Mouse (Mus musculus) liver, embryonic 13.5 days (tissue): Measurements from ENCODE around the gene Rap1gap2. TPM values are rescaled to one million over a fixed set of nuclear protein-coding genes. Genes with fewer than 3 reads are reported as not detected.

ENCODE experiments used
- ATAC-seq: fragments of 200-750 bp; cut with Nextera tagmentation; 2 replicates; pipeline ENCODE4 v1.8.0; 2017; ENCODE audit warnings: low read depth, mild to moderate bottlenecking, moderate number of reproducible peaks, moderate library complexity
- DNase-seq: peaks from one replicate; pipeline ENCODE4 v3.0.0; 2022
- H3K27ac ChIP-seq: fragments of 300-500 bp; sonication (generic); 2 replicates; pipeline ENCODE4 v1.5.1; 2015; ENCODE audit warnings: moderate library complexity, mild to moderate bottlenecking, inconsistent platforms
- H3K27me3 ChIP-seq: fragments of 300-500 bp; sonication (generic); 2 replicates; pipeline ENCODE4 v1.6.1; 2015; ENCODE audit warnings: mild to moderate bottlenecking, inconsistent platforms
- H3K36me3 ChIP-seq: fragments of 300-500 bp; sonication (generic); 2 replicates; pipeline ENCODE4 v1.6.1; 2015; ENCODE audit warnings: mild to moderate bottlenecking, inconsistent platforms
- H3K4me1 ChIP-seq: fragments of 300-500 bp; sonication (generic); replicated peaks from 2 replicates; pipeline ENCODE4 v1.6.1; 2015; ENCODE audit warnings: inconsistent platforms
- H3K4me2 ChIP-seq: fragments of 300-500 bp; sonication (generic); 2 replicates; pipeline ENCODE4 v1.6.1; 2015; ENCODE audit warnings: inconsistent platforms, mild to moderate bottlenecking, moderate library complexity
- H3K4me3 ChIP-seq: fragments of 300-500 bp; sonication (generic); replicated peaks from 2 replicates; pipeline ENCODE4 v1.5.1; 2015; ENCODE audit warnings: mild to moderate bottlenecking, inconsistent platforms
- H3K9ac ChIP-seq: fragments of 300-500 bp; sonication (generic); 2 replicates; pipeline ENCODE4 v1.6.1; 2015; ENCODE audit warnings: mild to moderate bottlenecking, inconsistent platforms
- H3K9me3 ChIP-seq: fragments of 300-500 bp; sonication (generic); replicated peaks from 2 replicates; pipeline ENCODE4 v1.6.1; 2016; ENCODE audit warnings: inconsistent platforms
- WGBS: fragments of 180-500 bp; shearing (Covaris S2); methylation state at CpG from one replicate; pipeline ENCODE4 v1.1.7; 2015; ENCODE audit not compliant: insufficient replicate concordance; 5-methylcytosine and 5-hydroxymethylcytosine counted together
- polyA plus RNA-seq: library from polyadenylated mRNA; unstranded; fragments of >200 nt; fragmentation: Nextera tagmentation; extraction: Ambion mirVana; gene quantifications from 2 replicates; pipeline ENCODE4 v1.2.1, GENCODE M21; 2015

The Rap1gap2 gene
- polyA plus RNA-seq, 1 experiment from 2014 or later: 0.77 TPM

GRCm38 (mm10) chr11:74499058-74499457 is 111.7 kb downstream of the Rap1gap2 start:
- 48% methylated on average over 3 of the region's 3 CpGs for WGBS
- no peak for ATAC-seq
- Histone ChIP-seq H3K4me3 (no peak overlapping the region), H3K4me2 (no peak overlapping the region), H3K9ac (no peak overlapping the region), H3K27ac (no peak overlapping the region), H3K36me3 (no peaks in the 10 kb centered on the region), H3K27me3 (peaks cover 2% of the 10 kb centered on the region; the same call in 1 of the 2 replicates), H3K9me3 (no peaks in the 10 kb centered on the region), H3K4me1 (peaks cover 3% of the 10 kb centered on the region)
- DNase-seq: no peak

GRCm38 (mm10) chr11:74496581-74496980 is 114.1 kb downstream of the Rap1gap2 start:
- H3K27me3 ChIP-seq: peaks cover 4% of the 10 kb centered on the region; the same call in 1 of the 2 replicates
- H3K4me1 ChIP-seq: peaks cover 11% of the 10 kb centered on the region
- H3K9ac ChIP-seq: no peak overlapping the region
- H3K36me3 ChIP-seq: no peaks in the 10 kb centered on the region
- no peak overlapping the region for H3K4me3 ChIP-seq
- DNase-seq (no peak), ATAC-seq (no peak)
- no peaks in the 10 kb centered on the region for H3K9me3 ChIP-seq
- no peak overlapping the region for H3K27ac ChIP-seq
- WGBS: 73% methylated on average over 3 of the region's 3 CpGs
- no peak overlapping the region for H3K4me2 ChIP-seq

GRCm38 (mm10) chr11:74493936-74494335 is 116.8 kb downstream of the Rap1gap2 start:
- Histone ChIP-seq H3K9ac (no peak overlapping the region), H3K9me3 (no peaks in the 10 kb centered on the region), H3K36me3 (no peaks in the 10 kb centered on the region), H3K4me1 (peaks cover 15% of the 10 kb centered on the region), H3K4me3 (no peak overlapping the region), H3K27ac (no peak overlapping the region), H3K4me2 (0 out of 2 replicates have a peak overlapping the region, but pooled peaks have one; percentile 14), H3K27me3 (peaks cover 4% of the 10 kb centered on the region; the same call in 1 of the 2 replicates)
- WGBS: 24% methylated on average over 8 of the region's 8 CpGs
- ATAC-seq (no peak), DNase-seq (no peak)

- 21% methylated on average over 11 of the region's 11 CpGs for WGBS
- Histone ChIP-seq H3K9me3 (no peaks in the 10 kb centered on the region), H3K9ac (no peak overlapping the region), H3K4me2 (0 out of 2 replicates have a peak overlapping the region, but pooled peaks have one; percentile 14), H3K27me3 (peaks cover 4% of the 10 kb centered on the region; the same call in 1 of the 2 replicates), H3K27ac (no peak overlapping the region), H3K4me1 (peaks cover 22% of the 10 kb centered on the region), H3K4me3 (no peak overlapping the region), H3K36me3 (no peaks in the 10 kb centered on the region)
- DNase-seq (no peak), ATAC-seq (no peak)
Measured at GRCm38 (mm10) chr11:74493172-74493862, 117.4 kb downstream of the Rap1gap2 start.

- ATAC-seq (no peak), DNase-seq (no peak)
- Histone ChIP-seq H3K36me3 (no peaks in the 10 kb centered on the region), H3K9ac (no peak overlapping the region), H3K9me3 (no peaks in the 10 kb centered on the region), H3K4me3 (no peak overlapping the region), H3K27ac (no peak overlapping the region), H3K27me3 (peaks cover 4% of the 10 kb centered on the region; the same call in 1 of the 2 replicates), H3K4me1 (peaks cover 28% of the 10 kb centered on the region), H3K4me2 (no peak overlapping the region)
- 40% methylated on average over 4 of the region's 4 CpGs for WGBS
Measured at GRCm38 (mm10) chr11:74491130-74491529, 119.6 kb downstream of the Rap1gap2 start.

GRCm38 (mm10) chr11:74489239-74489638 is 121.5 kb downstream of the Rap1gap2 start:
- no peak overlapping the region for H3K4me3 ChIP-seq
- DNase-seq (no peak), ATAC-seq (no peak)
- no peaks in the 10 kb centered on the region for H3K9me3 ChIP-seq
- H3K4me1 ChIP-seq: peaks cover 28% of the 10 kb centered on the region
- no peak overlapping the region for H3K4me2 ChIP-seq
- H3K27me3 ChIP-seq: peaks cover 4% of the 10 kb centered on the region; the same call in 1 of the 2 replicates
- H3K27ac ChIP-seq: no peak overlapping the region
- WGBS: 50% methylated on average over 5 of the region's 5 CpGs
- H3K36me3 ChIP-seq: no peaks in the 10 kb centered on the region
- no peak overlapping the region for H3K9ac ChIP-seq

- no peaks in the 10 kb centered on the region for H3K36me3 ChIP-seq
- no peak overlapping the region for H3K9ac ChIP-seq
- no peaks in the 10 kb centered on the region for H3K27me3 ChIP-seq
- H3K9me3 ChIP-seq: no peaks in the 10 kb centered on the region
- 40% methylated on average over 3 of the region's 3 CpGs for WGBS
- ATAC-seq (no peak), DNase-seq (no peak)
- no peak overlapping the region for H3K27ac ChIP-seq
- H3K4me1 ChIP-seq: peaks cover 16% of the 10 kb centered on the region
- no peak overlapping the region for H3K4me3 ChIP-seq
- no peak overlapping the region for H3K4me2 ChIP-seq
Measured at GRCm38 (mm10) chr11:74487952-74488351, 122.8 kb downstream of the Rap1gap2 start.

- Histone ChIP-seq H3K27ac (no peak overlapping the region), H3K4me3 (no peak overlapping the region), H3K9ac (no peak overlapping the region), H3K36me3 (no peaks in the 10 kb centered on the region), H3K9me3 (no peaks in the 10 kb centered on the region), H3K4me2 (no peak overlapping the region), H3K4me1 (peaks cover 16% of the 10 kb centered on the region), H3K27me3 (no peaks in the 10 kb centered on the region)
- WGBS: 59% methylated on average over 7 of the region's 7 CpGs
- ATAC-seq (no peak), DNase-seq (no peak)
Measured at GRCm38 (mm10) chr11:74485435-74486217, 125.1 kb downstream of the Rap1gap2 start.

GRCm38 (mm10) chr11:74483871-74484270 is 126.8 kb downstream of the Rap1gap2 start:
- Histone ChIP-seq H3K9ac (no peak overlapping the region), H3K4me2 (no peak overlapping the region), H3K9me3 (no peaks in the 10 kb centered on the region), H3K4me3 (no peak overlapping the region), H3K36me3 (no peaks in the 10 kb centered on the region), H3K27ac (no peak overlapping the region), H3K27me3 (no peaks in the 10 kb centered on the region), H3K4me1 (peaks cover 12% of the 10 kb centered on the region; the same call in 1 of the 2 replicates)
- DNase-seq: no peak
- 37% methylated on average over 5 of the region's 5 CpGs for WGBS
- ATAC-seq: no peak

GRCm38 (mm10) chr11:74483153-74483817 is 127.4 kb downstream of the Rap1gap2 start:
- H3K27ac ChIP-seq: no peak overlapping the region
- 57% methylated on average over 6 of the region's 6 CpGs for WGBS
- H3K4me2 ChIP-seq: no peak overlapping the region
- peaks cover 6% of the 10 kb centered on the region; the same call in 1 of the 2 replicates for H3K4me1 ChIP-seq
- DNase-seq (no peak), ATAC-seq (no peak)
- H3K9me3 ChIP-seq: no peaks in the 10 kb centered on the region
- H3K9ac ChIP-seq: no peak overlapping the region
- H3K36me3 ChIP-seq: no peaks in the 10 kb centered on the region
- H3K4me3 ChIP-seq: no peak overlapping the region
- no peaks in the 10 kb centered on the region for H3K27me3 ChIP-seq

GRCm38 (mm10) chr11:74481797-74482196 is 128.9 kb downstream of the Rap1gap2 start:
- Histone ChIP-seq H3K9me3 (no peaks in the 10 kb centered on the region), H3K4me3 (no peak overlapping the region), H3K36me3 (no peaks in the 10 kb centered on the region), H3K4me1 (no peaks in the 10 kb centered on the region), H3K27ac (no peak overlapping the region), H3K27me3 (no peaks in the 10 kb centered on the region), H3K4me2 (no peak overlapping the region), H3K9ac (no peak overlapping the region)
- 56% methylated on average over 5 of the region's 5 CpGs for WGBS
- no peak for DNase-seq
- ATAC-seq: no peak
